Mouse (Mus musculus) olfactory bulb, adult 2 months (tissue): ENCODE results near the gene Ehd4.

ENCODE experiments used
- CTCF ChIP-seq: fragments of 200-500 bp; IDR thresholded peaks from 2 replicates; pipeline ENCODE4 v1.5.1; 2012; ENCODE audit warnings: low read depth, mild to moderate bottlenecking, low read length, moderate library complexity; ENCODE audit not compliant: insufficient read depth
- POLR2A ChIP-seq: fragments of 200-500 bp; IDR thresholded peaks from 2 replicates; pipeline ENCODE4 v1.6.1; 2012; ENCODE audit warnings: mild to moderate bottlenecking, low read depth, low read length, moderate library complexity; ENCODE audit not compliant: insufficient read depth

DNA sequence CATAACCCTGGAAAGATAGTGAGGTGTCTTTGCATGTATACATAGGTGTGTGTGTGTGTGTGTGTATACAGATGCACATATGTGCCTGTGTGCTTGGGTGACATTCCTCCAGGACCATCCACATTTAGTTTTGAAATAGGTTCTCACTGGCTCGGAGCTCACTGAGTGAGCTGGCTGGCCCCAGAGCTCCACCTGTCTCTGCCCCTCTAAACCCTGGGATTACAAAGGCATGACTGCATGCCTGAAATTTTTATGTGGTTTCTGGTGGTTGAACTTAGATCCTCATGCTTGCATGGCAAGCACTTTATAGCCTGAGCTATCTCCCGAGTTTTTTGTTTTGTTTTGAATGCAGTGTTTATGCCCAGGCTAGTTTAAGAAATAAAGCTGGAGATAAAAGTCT, 7.9 kb downstream of the Ehd4 start:
- no peak for TF ChIP-seq CTCF
- no peak for TF ChIP-seq POLR2A
